Mouse (Mus musculus) neural tube, embryonic 12.5 days (tissue): ENCODE results near the gene 9130008F23Rik. TPM values are rescaled to one million over a fixed set of nuclear protein-coding genes. Genes with fewer than 3 reads are reported as not detected.
A peak's percentile ranks its signal among the peaks of the same experiment; 100 is the strongest.

ENCODE experiments used
- ATAC-seq: fragments of 200-750 bp; cut with Nextera tagmentation; 2 replicates; pipeline ENCODE4 v1.8.0; 2017; ENCODE audit warnings: low read depth, mild to moderate bottlenecking, moderate TSS enrichment, moderate library complexity; ENCODE audit not compliant: low FRiP score
- H3K27ac ChIP-seq: fragments of 300-500 bp; sonication (generic); 2 replicates; pipeline ENCODE4 v1.5.1; 2016
- H3K27me3 ChIP-seq: fragments of 300-500 bp; sonication (generic); replicated peaks from 2 replicates; pipeline ENCODE4 v1.6.1; 2016; ENCODE audit warnings: mild to moderate bottlenecking
- H3K36me3 ChIP-seq: fragments of 300-500 bp; sonication (generic); 2 replicates; pipeline ENCODE4 v1.6.1; 2016; ENCODE audit warnings: mild to moderate bottlenecking
- H3K4me1 ChIP-seq: fragments of 300-500 bp; sonication (generic); 2 replicates; pipeline ENCODE4 v1.6.1; 2016
- H3K4me2 ChIP-seq: fragments of 300-500 bp; sonication (generic); replicated peaks from 2 replicates; pipeline ENCODE4 v1.6.1; 2016; ENCODE audit warnings: mild to moderate bottlenecking
- H3K4me3 ChIP-seq: fragments of 300-500 bp; sonication (generic); 2 replicates; pipeline ENCODE4 v1.5.1; 2016
- H3K9ac ChIP-seq: fragments of 300-500 bp; sonication (generic); 2 replicates; pipeline ENCODE4 v1.6.1; 2016; ENCODE audit warnings: mild to moderate bottlenecking
- H3K9me3 ChIP-seq: fragments of 300-500 bp; sonication (generic); 2 replicates; pipeline ENCODE4 v1.6.1; 2016; ENCODE audit warnings: mild to moderate bottlenecking
- WGBS: fragments of 180-500 bp; shearing (Covaris S2); methylation state at CpG from one replicate; pipeline ENCODE4 v1.1.7; 2016; 5-methylcytosine and 5-hydroxymethylcytosine counted together
- polyA plus RNA-seq: library from polyadenylated mRNA; unstranded; fragments of >200 nt; fragmentation: Nextera tagmentation; extraction: Ambion mirVana; gene quantifications from 2 replicates; pipeline ENCODE4 v1.2.1, GENCODE M21; 2016

Gene 9130008F23Rik
- 0.66 and 0.83 TPM in 2 replicates for polyA plus RNA-seq

DNA sequence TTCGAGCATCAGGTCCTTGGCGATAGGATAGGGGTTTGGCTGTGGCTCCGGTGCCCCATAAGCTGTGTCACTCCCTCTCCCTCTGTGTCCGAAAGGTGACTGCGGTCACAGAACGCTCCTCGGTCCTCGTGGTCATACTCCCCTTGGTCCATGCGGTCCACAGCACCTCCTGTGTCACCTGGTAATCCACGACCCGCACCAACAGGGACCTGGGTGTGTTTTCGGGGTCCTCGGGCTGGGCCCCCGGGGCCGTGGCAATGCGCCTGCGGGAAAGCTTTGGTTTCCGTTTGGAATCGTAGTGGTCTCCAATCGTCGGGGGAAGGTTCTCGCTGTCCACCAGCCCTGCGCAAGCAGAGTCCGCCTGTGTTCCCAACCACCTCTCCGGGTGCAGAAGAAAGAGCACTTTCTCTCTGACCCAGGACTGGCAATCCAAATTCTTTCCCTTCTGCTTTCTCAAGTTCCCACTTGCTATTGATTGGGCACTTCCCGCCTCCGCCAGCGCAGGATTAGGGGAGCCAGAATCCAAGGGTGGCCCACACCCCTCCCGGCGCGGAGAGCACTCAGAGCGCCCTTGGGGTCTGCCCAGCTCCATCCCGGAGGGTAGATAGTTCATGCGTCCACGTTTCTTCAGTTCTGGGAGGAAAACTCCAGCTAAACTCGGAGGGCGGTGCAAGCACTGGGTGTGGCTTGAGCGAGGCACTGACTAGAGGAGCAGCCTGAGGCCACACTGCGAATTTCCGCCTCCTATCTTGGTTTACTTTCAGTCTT, at the start of gene 9130008F23Rik:
TSS of gene 9130008F23Rik (minus strand) at position 636 of the 768 bp plus-strand sequence.
- Histone ChIP-seq H3K27me3 (no peaks in the 10 kb centered on the region), H3K27ac (no peak within 1 kb of the TSS), H3K4me3 (peak within 1 kb of the TSS; percentile 48), H3K9ac (peak within 1 kb of the TSS; percentile 53), H3K36me3 (no peaks in the 10 kb centered on the region), H3K4me1 (no peaks in the 10 kb centered on the region), H3K9me3 (no peaks in the 10 kb centered on the region), H3K4me2 (peak within 1 kb of the TSS; percentile 84)
- peak; percentile 78 for ATAC-seq
- under 1% methylated on average over 40 of the region's 40 CpGs for WGBS

DNA sequence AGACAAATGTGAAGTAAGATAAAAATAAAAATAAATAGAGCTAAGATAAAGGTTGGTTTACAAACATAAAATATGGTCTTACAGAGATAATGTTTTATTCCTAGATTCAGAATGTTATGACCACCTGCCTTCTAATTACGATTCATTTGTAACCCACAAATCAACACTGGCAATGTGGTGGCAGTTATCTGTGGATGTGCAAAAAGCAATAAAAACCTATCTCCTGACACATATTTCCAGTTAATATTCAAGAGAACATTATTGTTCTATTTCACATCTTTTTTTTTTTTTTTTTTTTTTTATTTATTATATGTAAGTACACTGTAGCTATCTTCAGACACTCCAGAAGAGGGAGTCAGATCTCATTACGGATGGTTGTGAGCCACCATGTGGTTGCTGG, 35.1 kb upstream of the 9130008F23Rik start:
- Histone ChIP-seq H3K27ac (no peak overlapping the region), H3K4me3 (no peak overlapping the region), H3K36me3 (no peaks in the 10 kb centered on the region), H3K9me3 (no peaks in the 10 kb centered on the region), H3K9ac (no peak overlapping the region), H3K4me1 (no peaks in the 10 kb centered on the region), H3K27me3 (no peaks in the 10 kb centered on the region), H3K4me2 (no peak overlapping the region)
- 98% methylated on average over 1 of the region's 2 CpGs for WGBS
- ATAC-seq = no peak

- Histone ChIP-seq H3K27ac (no peak within 1 kb of the TSS), H3K36me3 (no peaks in the 10 kb centered on the region), H3K9ac (no peak within 1 kb of the TSS), H3K27me3 (no peaks in the 10 kb centered on the region), H3K4me1 (no peaks in the 10 kb centered on the region), H3K9me3 (no peaks in the 10 kb centered on the region), H3K4me3 (no peak within 1 kb of the TSS), H3K4me2 (no peak within 1 kb of the TSS)
- WGBS = 94% methylated on average over 2 of the region's 2 CpGs
- ATAC-seq = no peak
Measured at GRCm38 (mm10) chr17:40914250-40914649, 33.9 kb upstream of the 9130008F23Rik start, which contains the start of gene Glyatl3. Glyatl3 (minus strand) TSS chr17:40914350.

- H3K4me1 ChIP-seq = no peaks in the 10 kb centered on the region; the same call in 1 of the 2 replicates
- no peaks in the 10 kb centered on the region for H3K27me3 ChIP-seq
- 22% methylated on average over 14 of the region's 14 CpGs for WGBS
- H3K27ac ChIP-seq = no peak overlapping the region
- no peaks in the 10 kb centered on the region for H3K9me3 ChIP-seq
- no peak for ATAC-seq
- H3K9ac ChIP-seq = no peak overlapping the region
- no peaks in the 10 kb centered on the region for H3K36me3 ChIP-seq
- H3K4me2 ChIP-seq = peak overlapping the region; percentile 49
- H3K4me3 ChIP-seq = no peak overlapping the region
Measured at GRCm38 (mm10) chr17:40904721-40905154, 24.4 kb upstream of the 9130008F23Rik start.

- Histone ChIP-seq H3K4me1 (no peaks in the 10 kb centered on the region; the same call in 1 of the 2 replicates), H3K9me3 (no peaks in the 10 kb centered on the region), H3K4me2 (peak overlapping the region; percentile 49; the same call in 1 of the 2 replicates), H3K36me3 (no peaks in the 10 kb centered on the region), H3K4me3 (no peak overlapping the region), H3K27ac (no peak overlapping the region), H3K9ac (no peak overlapping the region), H3K27me3 (no peaks in the 10 kb centered on the region)
- WGBS = 14% methylated on average over 11 of the region's 11 CpGs
- ATAC-seq = no peak
Measured at GRCm38 (mm10) chr17:40904056-40904597, 23.8 kb upstream of the 9130008F23Rik start.

DNA sequence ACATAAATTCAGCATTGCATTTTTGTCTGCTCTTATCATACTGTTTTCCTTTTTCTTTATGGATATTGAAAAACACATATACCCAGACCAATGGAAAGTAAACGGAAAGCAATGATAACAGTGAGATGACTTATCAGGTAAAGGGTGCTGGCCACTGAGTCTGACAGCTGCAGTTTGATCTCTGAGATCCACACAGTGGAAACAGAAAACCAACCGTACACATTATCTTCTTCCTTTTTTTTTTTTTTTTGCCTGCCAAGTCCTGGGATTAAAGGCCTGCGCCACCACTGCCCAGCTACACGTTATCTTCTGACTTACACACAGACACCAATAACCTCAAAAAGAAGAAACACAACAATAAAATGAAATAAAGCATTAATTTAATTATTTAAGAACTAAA, 23.0 kb upstream of the 9130008F23Rik start:
- no peaks in the 10 kb centered on the region; the same call in 1 of the 2 replicates for H3K4me1 ChIP-seq
- H3K27me3 ChIP-seq = no peaks in the 10 kb centered on the region
- no peak overlapping the region for H3K4me3 ChIP-seq
- 72% methylated on average over 4 of the region's 4 CpGs for WGBS
- H3K9me3 ChIP-seq = no peaks in the 10 kb centered on the region
- no peak overlapping the region for H3K27ac ChIP-seq
- H3K4me2 ChIP-seq = no peak overlapping the region
- no peak for ATAC-seq
- no peak overlapping the region for H3K9ac ChIP-seq
- H3K36me3 ChIP-seq = no peaks in the 10 kb centered on the region

GRCm38 (mm10) chr17:40899783-40900363, 19.5 kb upstream of the 9130008F23Rik start:
- no peak for ATAC-seq
- Histone ChIP-seq H3K36me3 (no peaks in the 10 kb centered on the region), H3K27me3 (no peaks in the 10 kb centered on the region), H3K4me1 (no peaks in the 10 kb centered on the region; the same call in 1 of the 2 replicates), H3K9ac (no peak overlapping the region), H3K27ac (no peak overlapping the region), H3K4me3 (no peak overlapping the region), H3K9me3 (no peaks in the 10 kb centered on the region), H3K4me2 (no peak overlapping the region)
- WGBS = 44% methylated on average over 4 of the region's 4 CpGs

DNA sequence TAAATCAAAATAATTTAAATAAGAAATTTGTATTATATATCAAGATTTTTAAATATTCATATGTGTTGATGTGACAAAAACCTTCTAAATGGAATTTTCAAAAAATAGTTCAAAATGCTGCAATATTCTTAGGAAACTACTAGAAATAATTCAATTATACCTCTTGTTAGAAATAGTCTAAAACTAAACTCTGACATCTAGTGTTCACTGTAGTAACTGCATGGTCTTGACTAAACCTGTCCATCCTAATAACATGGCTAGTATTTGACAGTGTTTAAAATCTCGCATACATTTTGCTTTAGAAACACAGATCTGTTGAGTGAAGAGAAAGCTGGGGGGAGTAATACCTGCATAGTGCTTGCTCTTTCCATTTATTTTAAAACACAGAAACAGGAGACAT, 16.5 kb upstream of the 9130008F23Rik start:
- H3K9me3 ChIP-seq = no peaks in the 10 kb centered on the region
- 87% methylated on average over 1 of the region's 1 CpGs for WGBS

GRCm38 (mm10) chr17:40887849-40888536, 7.6 kb upstream of the 9130008F23Rik start:
- H3K36me3 ChIP-seq = no peaks in the 10 kb centered on the region
- no peak for ATAC-seq
- WGBS = 86% methylated on average over 4 of the region's 4 CpGs

More for the DNA sequence above, 16.5 kb upstream of the 9130008F23Rik start:
- H3K4me2 ChIP-seq = no peak overlapping the region
- no peak overlapping the region for H3K4me3 ChIP-seq
- H3K4me1 ChIP-seq = no peaks in the 10 kb centered on the region
- H3K27ac ChIP-seq = no peak overlapping the region
- H3K9ac ChIP-seq = no peak overlapping the region
- no peaks in the 10 kb centered on the region for H3K27me3 ChIP-seq
- H3K36me3 ChIP-seq = no peaks in the 10 kb centered on the region
- no peak for ATAC-seq

DNA sequence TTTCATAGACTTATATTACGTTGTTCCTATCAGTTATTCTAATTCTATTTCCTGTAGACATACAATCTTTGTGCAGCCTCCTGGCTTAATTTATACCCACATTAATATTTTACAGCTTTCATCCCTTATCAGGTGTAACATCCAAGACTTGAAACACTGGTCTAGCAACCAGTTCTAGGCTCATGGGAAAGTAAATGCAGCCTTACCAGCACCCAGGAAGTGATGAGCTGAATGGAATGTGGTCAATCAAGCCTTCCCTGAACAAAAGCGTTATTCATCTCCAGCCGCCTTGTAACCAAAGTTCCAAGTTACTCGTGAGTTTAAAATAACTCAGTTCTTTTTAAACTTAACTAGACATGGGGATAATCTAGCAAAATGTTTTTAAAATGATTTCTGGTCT, 4.8 kb upstream of the 9130008F23Rik start:
- no peak for ATAC-seq
- H3K4me3 ChIP-seq = no peak overlapping the region
- no peaks in the 10 kb centered on the region for H3K36me3 ChIP-seq
- no peaks in the 10 kb centered on the region for H3K27me3 ChIP-seq
- no peak overlapping the region for H3K4me2 ChIP-seq
- H3K9me3 ChIP-seq = no peaks in the 10 kb centered on the region
- WGBS = 88% methylated on average over 4 of the region's 4 CpGs
- no peak overlapping the region for H3K9ac ChIP-seq
- H3K27ac ChIP-seq = no peak overlapping the region
- no peaks in the 10 kb centered on the region for H3K4me1 ChIP-seq

More at GRCm38 (mm10) chr17:40887849-40888536, 7.6 kb upstream of the 9130008F23Rik start:
- Histone ChIP-seq H3K9ac (no peak overlapping the region), H3K27me3 (no peaks in the 10 kb centered on the region), H3K27ac (no peak overlapping the region), H3K9me3 (no peaks in the 10 kb centered on the region), H3K4me2 (no peak overlapping the region), H3K4me3 (no peak overlapping the region), H3K4me1 (no peaks in the 10 kb centered on the region)

DNA sequence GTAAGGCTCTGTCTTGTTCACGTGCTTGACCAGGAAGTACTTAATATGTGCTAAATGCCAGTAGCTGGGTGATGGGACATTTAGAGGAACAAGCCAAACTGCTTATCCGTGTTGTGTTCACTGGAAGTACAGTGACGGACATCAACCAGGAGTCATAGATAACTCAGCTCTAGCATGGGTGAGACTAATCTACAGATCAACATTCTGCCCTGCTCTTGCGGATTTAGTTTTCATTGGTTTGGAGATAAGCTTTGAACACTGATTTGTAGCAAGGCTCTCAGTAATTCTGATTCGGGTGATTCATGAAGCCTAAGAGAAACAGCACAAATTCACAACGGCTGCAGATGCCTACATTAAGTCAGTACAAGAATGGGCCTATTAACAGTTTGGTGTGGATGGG, 1.8 kb upstream of the 9130008F23Rik start:
- Histone ChIP-seq H3K9me3 (no peaks in the 10 kb centered on the region), H3K4me3 (no peak overlapping the region), H3K9ac (no peak overlapping the region), H3K36me3 (no peaks in the 10 kb centered on the region), H3K27ac (no peak overlapping the region), H3K27me3 (no peaks in the 10 kb centered on the region), H3K4me2 (no peak overlapping the region), H3K4me1 (no peaks in the 10 kb centered on the region)
- 92% methylated on average over 6 of the region's 6 CpGs for WGBS
- ATAC-seq = no peak

- Histone ChIP-seq H3K4me1 (no peaks in the 10 kb centered on the region), H3K27ac (no peak overlapping the region), H3K9ac (peak overlapping the region; percentile 53), H3K4me2 (peak overlapping the region; percentile 84), H3K9me3 (no peaks in the 10 kb centered on the region), H3K27me3 (no peaks in the 10 kb centered on the region), H3K36me3 (no peaks in the 10 kb centered on the region), H3K4me3 (peak overlapping the region; percentile 48)
- WGBS = 5% methylated on average over 6 of the region's 6 CpGs
- ATAC-seq = no peak
Measured at GRCm38 (mm10) chr17:40879528-40879923, 833 bp downstream of the 9130008F23Rik start.
